Comparison of ENCODE assay signal across 9 mouse cellular contexts in the genomic region with DNA sequence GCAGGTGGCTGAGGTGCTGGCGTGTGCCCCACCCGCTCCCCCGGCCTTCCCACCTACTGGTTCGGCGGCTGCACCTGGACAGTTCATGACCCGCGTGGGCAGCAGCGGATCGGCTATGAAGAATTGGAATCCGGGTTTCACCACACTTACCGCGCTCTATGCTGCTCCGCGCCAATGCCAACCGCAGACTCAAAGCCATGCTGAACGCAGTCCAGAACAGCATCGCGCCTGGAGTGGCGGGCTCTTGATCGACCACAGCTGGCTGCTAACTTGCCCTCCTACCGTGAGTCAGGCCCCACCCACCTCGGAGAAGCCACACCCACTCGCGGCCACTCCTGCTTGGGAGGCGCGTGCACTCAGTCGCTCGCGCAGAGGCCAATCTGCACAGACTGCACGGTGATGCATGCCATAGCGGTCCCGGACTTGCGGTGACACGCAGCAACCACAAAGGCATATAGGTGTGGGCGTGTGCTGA. TPM values are rescaled to one million over a fixed set of nuclear protein-coding genes. Genes with fewer than 3 reads are reported as not detected.
A peak's percentile ranks its signal among the peaks of the same experiment; 100 is the strongest.
DNase-seq lines count a peak whose midpoint lies in the region; ATAC-seq and TF ChIP-seq lines count a peak whose summit lies in the region.
"Had no signal": no experiment of that assay in that cellular context is flagged by ENCODE, and none has a peak within 500 bp of the region (broad histone marks: within the 10 kb centered on the region; RNA-seq: fewer than 3 reads in every experiment).

Vwa1 (minus strand) TSS at position 419 of the 475 bp plus-strand sequence.

- DNase-seq in ES-CJ7 (ENCODE audit: low read depth, low spot score), result peak; percentile 89
- peak; percentile 89 for DNase-seq in cerebellum, adult 11-12 months
- DNase-seq in heart, postnatal 14 days, result peak; percentile 88 to 93
- no peak for DNase-seq in large intestine, adult 2 months (ENCODE audit: low read depth, low spot score)
- peak; percentile 91 for DNase-seq in lung, adult 2 months
- DNase-seq in thymus, postnatal 0 days (ENCODE audit: low spot score), result peak; percentile 85

- peak; percentile 71 for ATAC-seq in forebrain, embryonic 15.5 days (replicated peaks)

- H3K4me3 ChIP-seq in forebrain, embryonic 15.5 days, result peak within 1 kb of the TSS; percentile 46
- peak within 1 kb of the TSS; percentile 50 for H3K4me3 ChIP-seq in lung, adult 2 months (replicated peaks; ENCODE audit: extremely low read depth, low read depth, low read length)
- peak within 1 kb of the TSS; percentile 45 for H3K4me3 ChIP-seq in olfactory bulb, adult 2 months (ENCODE audit: insufficient read depth, low read depth, low read length)

- intact Hi-C loops in heart, postnatal 14 days (cut with DNase I), result no loop called here

- no peaks in the 10 kb centered on the region for H3K36me3 ChIP-seq in forebrain, embryonic 15.5 days

- 1% methylated on average over 35 of the region's 35 CpGs for WGBS in forebrain, embryonic 15.5 days
- WGBS in large intestine, adult 2 months, result under 1% methylated on average over 35 of the region's 35 CpGs
- under 1% methylated on average over 35 of the region's 35 CpGs for WGBS in lung, adult 2 months
- under 1% methylated on average over 35 of the region's 35 CpGs for WGBS in olfactory bulb, adult 2 months

- 0 out of 2 replicates have a peak, but pooled peaks cover 8% of the 10 kb centered on the region for H3K27me3 ChIP-seq in forebrain, embryonic 15.5 days

- peaks cover 36% of the 10 kb centered on the region for H3K4me1 ChIP-seq in forebrain, embryonic 15.5 days
- H3K4me1 ChIP-seq in lung, adult 2 months (ENCODE audit: control insufficient read depth, insufficient read depth, low read length), result peaks cover 16% of the 10 kb centered on the region
- peaks cover 41% of the 10 kb centered on the region for H3K4me1 ChIP-seq in olfactory bulb, adult 2 months (ENCODE audit: control insufficient read depth, insufficient read depth, low read length)

- peak; percentile 89; the same call in 1 of the 2 replicates for TF ChIP-seq POLR2A in lung, adult 2 months (IDR thresholded peaks at IDR 0.05; ENCODE audit: borderline replicate concordance, extremely low read depth, low read depth, low read length)
- peak; percentile 75 for TF ChIP-seq POLR2A in olfactory bulb, adult 2 months (IDR thresholded peaks at IDR 0.05; ENCODE audit: insufficient read depth, low read depth, low read length)

- peak within 1 kb of the TSS; percentile 66 for H3K4me2 ChIP-seq in forebrain, embryonic 15.5 days (replicated peaks)

- H3K9me3 ChIP-seq in forebrain, embryonic 15.5 days, result no peaks in the 10 kb centered on the region

- peak within 1 kb of the TSS; percentile 53 for H3K9ac ChIP-seq in forebrain, embryonic 15.5 days (replicated peaks)

- H3K27ac ChIP-seq in forebrain, embryonic 15.5 days (replicated peaks), result peak within 1 kb of the TSS; percentile 36; the same call in 1 of the 2 replicates
- peak within 1 kb of the TSS; percentile 81 for H3K27ac ChIP-seq in olfactory bulb, adult 2 months (ENCODE audit: insufficient read depth, low read depth, low read length)
- H3K27ac ChIP-seq: macrophage had no signal

- no peak for TF ChIP-seq CTCF in lung, adult 2 months (IDR thresholded peaks at IDR 0.05; ENCODE audit: insufficient read depth, low read length)
- TF ChIP-seq CTCF in olfactory bulb, adult 2 months (IDR thresholded peaks at IDR 0.05; ENCODE audit: insufficient read depth, low read depth, low read length), result no peak

RNA-seq across cellular contexts. Expression of gene Vwa1, which starts in this region (rescaled TPM):
- polyA plus RNA-seq in forebrain, embryonic 15.5 days (2015; fragmentation: Nextera tagmentation; extraction: Ambion mirVana), result 21.8 and 22.6 TPM in 2 replicates
- total RNA-seq in heart, postnatal 14 days (2021), result 10 to 100 TPM in 1 of 2 experiments, 1 to 10 TPM in 1; 9.2 to 12.6 TPM
- 10.6 and 36.8 TPM in 2 replicates for polyA plus RNA-seq in large intestine, adult 2 months (2012; rRNA removed)
- 9.2 and 11.8 TPM in 2 replicates for polyA plus RNA-seq in lung, adult 2 months (2012; rRNA removed)
- not detected in 2 replicates for polyA plus RNA-seq in olfactory bulb, adult 2 months (2012; ENCODE audit: insufficient read depth, insufficient read length, low replicate concordance, missing spikeins)
- polyA plus RNA-seq in thymus, postnatal 0 days (2015; fragmentation: Nextera tagmentation; extraction: Ambion mirVana), result 8.6 and 9.0 TPM in 2 replicates
